Mouse (Mus musculus) liver, embryonic 12.5 days (tissue): ENCODE data around the gene Eri3. TPM values are rescaled to one million over a fixed set of nuclear protein-coding genes. Genes with fewer than 3 reads are reported as not detected.

Experiments
- ATAC-seq: fragments of 200-750 bp; cut with Nextera tagmentation; 2 replicates; pipeline ENCODE4 v1.8.0; 2017; ENCODE audit warnings: moderate number of reproducible peaks, mild to moderate bottlenecking, moderate library complexity
- H3K27ac ChIP-seq: fragments of 300-500 bp; sonication (generic); 2 replicates; pipeline ENCODE4 v1.5.1; 2016; ENCODE audit warnings: mild to moderate bottlenecking
- H3K27me3 ChIP-seq: fragments of 300-500 bp; sonication (generic); replicated peaks from 2 replicates; pipeline ENCODE4 v1.6.1; 2016; ENCODE audit warnings: mild to moderate bottlenecking, moderate library complexity
- H3K36me3 ChIP-seq: fragments of 300-500 bp; sonication (generic); 2 replicates; pipeline ENCODE4 v1.6.1; 2016; ENCODE audit warnings: mild to moderate bottlenecking, moderate library complexity
- H3K4me1 ChIP-seq: fragments of 300-500 bp; sonication (generic); 2 replicates; pipeline ENCODE4 v1.6.1; 2016
- H3K4me2 ChIP-seq: fragments of 300-500 bp; sonication (generic); 2 replicates; pipeline ENCODE4 v1.6.1; 2016; ENCODE audit warnings: mild to moderate bottlenecking, moderate library complexity
- H3K4me3 ChIP-seq: fragments of 300-500 bp; sonication (generic); 2 replicates; pipeline ENCODE4 v1.5.1; 2016; ENCODE audit warnings: mild to moderate bottlenecking, moderate library complexity
- H3K9ac ChIP-seq: fragments of 300-500 bp; sonication (generic); 2 replicates; pipeline ENCODE4 v1.6.1; 2016; ENCODE audit warnings: mild to moderate bottlenecking, moderate library complexity
- H3K9me3 ChIP-seq: fragments of 300-500 bp; sonication (generic); replicated peaks from 2 replicates; pipeline ENCODE4 v1.6.1; 2016; ENCODE audit warnings: mild to moderate bottlenecking, moderate library complexity
- WGBS: fragments of 180-500 bp; shearing (Covaris S2); methylation state at CpG from one replicate; pipeline ENCODE4 v1.1.7; 2016; ENCODE audit not compliant: insufficient replicate concordance; 5-methylcytosine and 5-hydroxymethylcytosine counted together
- polyA plus RNA-seq: library from polyadenylated mRNA; unstranded; fragments of >200 nt; fragmentation: Nextera tagmentation; extraction: Ambion mirVana; gene quantifications from 2 replicates; pipeline ENCODE4 v1.2.1, GENCODE M21; 2016

Eri3 gene
- polyA plus RNA-seq, 1 experiment from 2014 or later = 53.7 TPM

- Histone ChIP-seq H3K9ac (no peak overlapping the region), H3K36me3 (peaks cover 52% of the 10 kb centered on the region), H3K4me1 (peaks cover 74% of the 10 kb centered on the region), H3K9me3 (no peaks in the 10 kb centered on the region), H3K4me2 (peak overlapping the region; percentile 31), H3K27ac (peak overlapping the region; percentile 54), H3K27me3 (no peaks in the 10 kb centered on the region), H3K4me3 (no peak overlapping the region)
- peak; percentile 65 for ATAC-seq
- 54% methylated on average over 7 of the region's 7 CpGs for WGBS
Measured at GRCm38 (mm10) chr4:117609371-117610039, 59.3 kb downstream of the Eri3 start.

- WGBS = 20% methylated on average over 4 of the region's 4 CpGs
- Histone ChIP-seq H3K9me3 (no peaks in the 10 kb centered on the region), H3K36me3 (peaks cover 65% of the 10 kb centered on the region), H3K27me3 (no peaks in the 10 kb centered on the region), H3K4me2 (peak overlapping the region; percentile 43), H3K4me1 (peaks cover 69% of the 10 kb centered on the region), H3K27ac (peak overlapping the region; percentile 81), H3K4me3 (no peak overlapping the region), H3K9ac (no peak overlapping the region)
- ATAC-seq = peak; percentile 73
Measured at GRCm38 (mm10) chr4:117611385-117611784, 61.2 kb downstream of the Eri3 start.

- Histone ChIP-seq H3K4me3 (no peak overlapping the region), H3K36me3 (peaks cover 68% of the 10 kb centered on the region), H3K27ac (peak overlapping the region; percentile 70), H3K4me2 (peak overlapping the region; percentile 43), H3K27me3 (no peaks in the 10 kb centered on the region), H3K4me1 (peaks cover 67% of the 10 kb centered on the region), H3K9ac (no peak overlapping the region), H3K9me3 (no peaks in the 10 kb centered on the region)
- 26% methylated on average over 2 of the region's 2 CpGs for WGBS
- peak; percentile 54 for ATAC-seq
Measured at GRCm38 (mm10) chr4:117611814-117612213, 61.6 kb downstream of the Eri3 start.

- ATAC-seq = peak; percentile 51
- no peak overlapping the region for H3K4me3 ChIP-seq
- no peak overlapping the region for H3K4me2 ChIP-seq
- peaks cover 67% of the 10 kb centered on the region for H3K4me1 ChIP-seq
- H3K27ac ChIP-seq = peak overlapping the region; percentile 70; the same call in 1 of the 2 replicates
- H3K9ac ChIP-seq = no peak overlapping the region
- no peaks in the 10 kb centered on the region for H3K9me3 ChIP-seq
- whole genome bisulfite sequencing = 70% methylated on average over 5 of the region's 5 CpGs
- no peaks in the 10 kb centered on the region for H3K27me3 ChIP-seq
- H3K36me3 ChIP-seq = peaks cover 67% of the 10 kb centered on the region
Measured at GRCm38 (mm10) chr4:117612713-117613112, 62.5 kb downstream of the Eri3 start.

- H3K27me3 ChIP-seq = no peaks in the 10 kb centered on the region
- H3K4me1 ChIP-seq = peaks cover 67% of the 10 kb centered on the region
- no peak overlapping the region for H3K27ac ChIP-seq
- no peak overlapping the region for H3K9ac ChIP-seq
- 86% methylated on average over 4 of the region's 4 CpGs for WGBS
- ATAC-seq = no peak
- no peak overlapping the region for H3K4me2 ChIP-seq
- H3K9me3 ChIP-seq = no peaks in the 10 kb centered on the region
- peaks cover 64% of the 10 kb centered on the region for H3K36me3 ChIP-seq
- no peak overlapping the region for H3K4me3 ChIP-seq
Measured at GRCm38 (mm10) chr4:117613153-117613773, 63.1 kb downstream of the Eri3 start.

- Histone ChIP-seq H3K27ac (no peak overlapping the region), H3K27me3 (no peaks in the 10 kb centered on the region), H3K4me2 (no peak overlapping the region), H3K9ac (no peak overlapping the region), H3K4me3 (no peak overlapping the region), H3K4me1 (peaks cover 34% of the 10 kb centered on the region), H3K36me3 (peaks cover 68% of the 10 kb centered on the region), H3K9me3 (no peaks in the 10 kb centered on the region)
- no peak for ATAC-seq
- WGBS = 74% methylated on average over 4 of the region's 4 CpGs
Measured at GRCm38 (mm10) chr4:117616600-117616999, 66.4 kb downstream of the Eri3 start.

- H3K9me3 ChIP-seq = no peaks in the 10 kb centered on the region
- 56% methylated on average over 5 of the region's 5 CpGs for WGBS
- H3K9ac ChIP-seq = no peak overlapping the region
- no peak overlapping the region for H3K27ac ChIP-seq
- peaks cover 26% of the 10 kb centered on the region for H3K4me1 ChIP-seq
- no peak overlapping the region for H3K4me3 ChIP-seq
- H3K27me3 ChIP-seq = no peaks in the 10 kb centered on the region
- peaks cover 44% of the 10 kb centered on the region for H3K36me3 ChIP-seq
- 0 out of 2 replicates have a peak, but pooled peaks have one; percentile 15 for ATAC-seq
- no peak overlapping the region for H3K4me2 ChIP-seq
Measured at GRCm38 (mm10) chr4:117622270-117622669, 72.1 kb downstream of the Eri3 start.

GRCm38 (mm10) chr4:117623025-117623424 lies 72.9 kb downstream of the Eri3 start:
- WGBS = 73% methylated on average over 2 of the region's 2 CpGs
- peaks cover 26% of the 10 kb centered on the region for H3K4me1 ChIP-seq
- no peak overlapping the region for H3K27ac ChIP-seq
- no peak overlapping the region for H3K4me3 ChIP-seq
- H3K27me3 ChIP-seq = no peaks in the 10 kb centered on the region
- no peak for ATAC-seq
- H3K9ac ChIP-seq = no peak overlapping the region
- no peak overlapping the region for H3K4me2 ChIP-seq
- no peaks in the 10 kb centered on the region for H3K9me3 ChIP-seq
- peaks cover 40% of the 10 kb centered on the region for H3K36me3 ChIP-seq

GRCm38 (mm10) chr4:117624660-117625059 lies 74.5 kb downstream of the Eri3 start:
- 76% methylated on average over 5 of the region's 5 CpGs for WGBS
- H3K27me3 ChIP-seq = no peaks in the 10 kb centered on the region

GRCm38 (mm10) chr4:117628464-117628863 lies 78.3 kb downstream of the Eri3 start:
- WGBS = 61% methylated on average over 1 of the region's 1 CpGs
- Histone ChIP-seq H3K9ac (no peak overlapping the region), H3K27ac (no peak overlapping the region), H3K27me3 (no peaks in the 10 kb centered on the region), H3K36me3 (peaks cover 23% of the 10 kb centered on the region), H3K4me1 (peaks cover 36% of the 10 kb centered on the region), H3K4me3 (no peak overlapping the region), H3K9me3 (no peaks in the 10 kb centered on the region), H3K4me2 (no peak overlapping the region)
- no peak for ATAC-seq

More at GRCm38 (mm10) chr4:117624660-117625059, 74.5 kb downstream of the Eri3 start:
- ATAC-seq = no peak
- Histone ChIP-seq H3K9me3 (no peaks in the 10 kb centered on the region), H3K27ac (no peak overlapping the region), H3K4me2 (no peak overlapping the region), H3K9ac (no peak overlapping the region), H3K4me3 (no peak overlapping the region), H3K36me3 (peaks cover 32% of the 10 kb centered on the region), H3K4me1 (peaks cover 37% of the 10 kb centered on the region)

GRCm38 (mm10) chr4:117630053-117630670 lies 80.0 kb downstream of the Eri3 start:
- Histone ChIP-seq H3K4me2 (no peak overlapping the region), H3K36me3 (peaks cover 17% of the 10 kb centered on the region), H3K4me1 (peaks cover 41% of the 10 kb centered on the region), H3K9ac (no peak overlapping the region), H3K27me3 (no peaks in the 10 kb centered on the region), H3K27ac (no peak overlapping the region), H3K9me3 (no peaks in the 10 kb centered on the region), H3K4me3 (no peak overlapping the region)
- no peak for ATAC-seq
- WGBS = 79% methylated on average over 6 of the region's 6 CpGs

GRCm38 (mm10) chr4:117633527-117633926 lies 83.4 kb downstream of the Eri3 start:
- Histone ChIP-seq H3K4me2 (no peak overlapping the region), H3K4me3 (no peak overlapping the region), H3K27ac (no peak overlapping the region), H3K9ac (no peak overlapping the region), H3K9me3 (no peaks in the 10 kb centered on the region), H3K27me3 (no peaks in the 10 kb centered on the region), H3K36me3 (peaks cover 16% of the 10 kb centered on the region), H3K4me1 (peaks cover 65% of the 10 kb centered on the region)
- WGBS = 88% methylated on average over 5 of the region's 5 CpGs
- ATAC-seq = no peak
